Mouse (Mus musculus): ENCODE results near the gene Immp2l. TPM values are rescaled to one million over a fixed set of nuclear protein-coding genes. Genes with fewer than 3 reads are reported as not detected.
A peak's percentile ranks its signal among the peaks of the same experiment; 100 is the strongest.

Immp2l gene
- polyA plus RNA-seq, 1 experiment, result 9.6 TPM

DNA sequence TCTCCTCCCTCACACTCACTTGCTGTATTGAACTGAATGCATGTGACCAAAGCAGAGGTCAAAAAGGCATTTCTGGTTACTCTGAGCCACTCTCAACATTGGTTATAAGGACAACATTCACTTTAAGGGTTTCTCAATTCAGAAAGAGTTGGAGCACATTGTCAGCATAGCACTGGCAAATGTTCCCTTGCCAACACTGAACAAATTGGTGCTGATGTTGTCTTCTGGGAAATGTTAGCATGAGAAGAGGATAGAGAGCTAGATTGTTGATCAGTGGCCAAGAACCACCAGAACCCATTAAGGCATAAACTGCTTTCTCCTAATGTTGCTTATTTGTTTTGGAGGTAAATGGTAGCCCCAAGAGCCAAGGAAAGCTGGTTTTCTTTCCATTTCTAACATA lies 922.6 kb downstream of the Immp2l start:
- Histone ChIP-seq H3K27me3 (ENCODE audit: control insufficient read depth, insufficient read depth, insufficient read length) (no peaks in the 10 kb centered on the region), H3K4me3 (no peak overlapping the region), H3K4me2 (ENCODE audit: low read depth) (no peak overlapping the region), H3ac (ENCODE audit: control insufficient read depth, insufficient read length) (no peak overlapping the region), H3K36me3 (ENCODE audit: control insufficient read depth, insufficient read depth) (no peaks in the 10 kb centered on the region), H3K79me2 (ENCODE audit: control insufficient read depth, insufficient read depth) (no peaks in the 10 kb centered on the region)
- TF ChIP-seq POLR2A (IDR thresholded peaks at IDR 0.05; ENCODE audit: insufficient read length, low read depth), result no peak

DNA sequence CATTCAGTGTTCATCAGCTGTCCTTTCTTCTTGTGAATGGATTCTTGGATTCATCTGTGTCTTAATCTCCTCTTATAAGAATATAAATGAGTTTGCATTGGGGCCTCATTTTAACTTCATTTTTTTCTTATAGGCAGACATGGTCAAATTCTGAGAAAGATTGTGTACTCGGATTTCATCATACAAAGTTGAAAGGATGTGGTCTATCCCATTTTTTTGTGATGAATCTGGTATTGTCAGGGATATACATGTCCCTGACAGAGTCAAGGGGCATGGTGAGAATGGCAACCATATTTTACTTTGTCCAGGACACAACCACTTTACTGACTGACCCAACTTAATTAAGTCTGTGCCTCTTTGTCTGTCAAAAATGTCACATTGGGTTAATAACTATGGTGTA lies 925.5 kb downstream of the Immp2l start:
- no peak overlapping the region for H3ac ChIP-seq (ENCODE audit: control insufficient read depth, insufficient read length)
- no peaks in the 10 kb centered on the region for H3K79me2 ChIP-seq (ENCODE audit: control insufficient read depth, insufficient read depth)
- TF ChIP-seq USF1 (IDR thresholded peaks at IDR 0.05; ENCODE audit: low read depth) (no peak), CEBPB (IDR thresholded peaks at IDR 0.05; ENCODE audit: insufficient read depth, poor library complexity, severe bottlenecking) (peak; percentile 65)
- H3K27me3 ChIP-seq (ENCODE audit: control insufficient read depth, insufficient read depth, insufficient read length), result no peaks in the 10 kb centered on the region
- no peaks in the 10 kb centered on the region for H3K36me3 ChIP-seq (ENCODE audit: control insufficient read depth, insufficient read depth)
- peak overlapping the region; percentile 57 for H3K4me2 ChIP-seq (ENCODE audit: low read depth)
- H3K4me3 ChIP-seq, result no peak overlapping the region

DNA sequence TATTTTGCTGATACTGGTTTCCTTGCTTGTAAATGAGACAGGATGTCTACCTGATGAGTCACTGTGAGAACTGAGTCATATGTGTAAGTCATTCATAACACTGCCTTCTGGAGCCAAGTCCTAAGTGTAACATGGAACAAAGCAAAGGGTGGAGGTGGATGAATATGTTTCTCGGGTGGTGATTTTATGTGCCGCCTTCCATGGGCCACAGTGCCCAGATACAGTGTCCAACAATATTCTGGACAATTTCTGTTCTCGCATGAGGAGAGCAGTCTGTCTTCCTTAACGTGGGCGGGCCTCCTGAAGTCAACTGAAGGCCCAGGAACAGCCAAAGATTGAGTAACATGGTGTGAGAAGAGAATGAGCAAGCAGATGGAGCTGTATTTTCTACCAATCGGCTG lies 926.0 kb downstream of the Immp2l start:
- H3K79me2 ChIP-seq (ENCODE audit: control insufficient read depth, insufficient read depth), result no peaks in the 10 kb centered on the region
- H3K36me3 ChIP-seq (ENCODE audit: control insufficient read depth, insufficient read depth), result no peaks in the 10 kb centered on the region
- H3K4me3 ChIP-seq, result no peak overlapping the region
- no peak overlapping the region for H3ac ChIP-seq (ENCODE audit: control insufficient read depth, insufficient read length)
- H3K27me3 ChIP-seq (ENCODE audit: control insufficient read depth, insufficient read depth, insufficient read length), result no peaks in the 10 kb centered on the region
- TF ChIP-seq CEBPB (IDR thresholded peaks at IDR 0.05; ENCODE audit: insufficient read depth, poor library complexity, severe bottlenecking) (peak; percentile 85), POLR2AphosphoS2 (IDR thresholded peaks at IDR 0.05; ENCODE audit: insufficient read length, low read depth) (no peak)
- peak overlapping the region; percentile 57 for H3K4me2 ChIP-seq (ENCODE audit: low read depth)

DNA sequence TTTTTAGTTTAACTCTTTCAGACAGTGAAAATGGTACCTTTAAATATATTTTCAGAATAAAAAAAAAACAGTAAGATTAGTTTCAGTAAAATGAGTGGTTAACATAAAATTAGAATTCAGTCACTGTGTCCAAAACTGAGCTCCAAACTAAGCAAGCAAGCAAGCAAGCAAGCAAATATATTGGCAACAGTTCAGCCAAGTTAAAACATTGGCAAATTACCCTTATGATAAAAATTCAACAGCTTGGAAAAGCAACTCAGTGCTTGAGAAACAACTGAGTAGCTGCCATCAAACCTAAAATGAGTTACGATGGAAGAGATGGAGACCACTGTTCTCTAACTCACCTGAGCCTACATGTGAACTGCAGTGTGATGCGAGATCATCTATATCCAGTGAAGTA lies 926.8 kb downstream of the Immp2l start:
- H3K27me3 ChIP-seq (ENCODE audit: control insufficient read depth, insufficient read depth, insufficient read length), result no peaks in the 10 kb centered on the region
- TF ChIP-seq MYOG (IDR thresholded peaks at IDR 0.05; ENCODE audit: control insufficient read depth in 1 of 3, insufficient read depth in 1 of 3, insufficient read length in 2 of 3, low read depth in 2 of 3), result no peak
- TF ChIP-seq MYOD1 (IDR thresholded peaks at IDR 0.05; ENCODE audit: control insufficient read depth in 1 of 3, insufficient read length in 2 of 3, low read depth in 2 of 3), result no peak
- TF ChIP-seq USF1 (IDR thresholded peaks at IDR 0.05; ENCODE audit: low read depth), result no peak
- TF ChIP-seq SRF (IDR thresholded peaks at IDR 0.05; ENCODE audit: control insufficient read depth, insufficient read length, low read depth), result no peak
- H3ac ChIP-seq (ENCODE audit: control insufficient read depth, insufficient read length), result no peak overlapping the region
- no peak overlapping the region for H3K4me3 ChIP-seq
- H3K79me2 ChIP-seq (ENCODE audit: control insufficient read depth, insufficient read depth), result no peaks in the 10 kb centered on the region
- H3K36me3 ChIP-seq (ENCODE audit: control insufficient read depth, insufficient read depth), result no peaks in the 10 kb centered on the region
- no peak overlapping the region for H3K4me2 ChIP-seq (ENCODE audit: low read depth)

DNA sequence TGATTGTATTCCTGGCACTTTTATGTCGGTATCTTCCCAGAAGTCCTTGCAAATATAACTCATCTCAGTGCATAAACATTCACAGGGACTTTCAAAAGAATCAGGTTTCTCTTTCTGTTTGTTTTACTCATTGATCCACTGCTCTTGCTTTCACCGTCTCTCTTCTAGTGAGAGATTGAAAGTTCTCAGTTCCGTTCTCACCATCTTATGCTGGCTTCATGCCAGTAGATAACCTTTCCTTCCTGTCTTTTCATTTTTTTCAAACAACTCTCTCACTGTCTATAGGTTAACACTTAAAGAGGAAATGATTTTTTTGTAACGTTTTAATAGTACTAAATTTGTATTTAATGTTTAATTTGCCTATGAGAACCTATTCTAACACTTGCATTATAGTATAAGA lies 937.1 kb downstream of the Immp2l start:
- TF ChIP-seq USF1 (IDR thresholded peaks at IDR 0.05; ENCODE audit: low read depth), result no peak
- TF ChIP-seq POLR2AphosphoS2 (IDR thresholded peaks at IDR 0.05; ENCODE audit: insufficient read length, low read depth), result no peak
- no peak for TF ChIP-seq CEBPB (IDR thresholded peaks at IDR 0.05; ENCODE audit: insufficient read depth, poor library complexity, severe bottlenecking)
- no peak for TF ChIP-seq E2F4 (IDR thresholded peaks at IDR 0.05; ENCODE audit: insufficient read depth)
- no peak for TF ChIP-seq MYOD1 (IDR thresholded peaks at IDR 0.05; ENCODE audit: control insufficient read depth in 1 of 3, insufficient read length in 2 of 3, low read depth in 2 of 3)
- no peak for TF ChIP-seq REST (IDR thresholded peaks at IDR 0.05; ENCODE audit: insufficient read depth, insufficient read length)
- TF ChIP-seq MYOG (IDR thresholded peaks at IDR 0.05; ENCODE audit: control insufficient read depth in 1 of 3, insufficient read depth in 1 of 3, insufficient read length in 2 of 3, low read depth in 2 of 3), result no peak
- no peak for TF ChIP-seq POLR2A (IDR thresholded peaks at IDR 0.05; ENCODE audit: insufficient read length, low read depth)
- no peak for TF ChIP-seq SRF (IDR thresholded peaks at IDR 0.05; ENCODE audit: control insufficient read depth, insufficient read length, low read depth)
- Histone ChIP-seq H3K79me2 (ENCODE audit: control insufficient read depth, insufficient read depth) (no peaks in the 10 kb centered on the region), H3K27me3 (ENCODE audit: control insufficient read depth, insufficient read depth, insufficient read length) (no peaks in the 10 kb centered on the region), H3K36me3 (ENCODE audit: control insufficient read depth, insufficient read depth) (no peaks in the 10 kb centered on the region), H3K4me2 (ENCODE audit: low read depth) (no peak overlapping the region), H3ac (ENCODE audit: control insufficient read depth, insufficient read length) (no peak overlapping the region), H3K4me3 (no peak overlapping the region)

DNA sequence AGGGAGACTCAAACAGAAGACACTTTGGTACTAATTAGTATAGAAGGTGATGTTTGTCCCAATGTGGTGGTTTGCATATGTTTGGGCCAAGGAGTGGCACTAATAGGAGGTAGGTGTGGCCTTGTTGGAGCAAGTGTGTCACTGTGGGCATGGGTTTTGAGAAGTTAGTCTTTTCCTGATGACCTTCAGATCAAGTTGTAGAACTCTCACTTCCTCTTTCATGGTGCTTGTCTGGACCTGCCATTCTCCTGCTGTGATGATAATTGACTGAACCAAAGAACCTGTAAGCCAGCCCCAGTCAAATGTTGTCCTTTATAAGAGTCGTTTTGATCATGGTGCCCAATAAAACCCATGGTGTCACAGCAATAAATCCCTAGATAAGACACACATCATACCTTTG lies 967.5 kb downstream of the Immp2l start:
- Histone ChIP-seq H3K27me3 (ENCODE audit: control insufficient read depth, insufficient read depth, insufficient read length) (no peaks in the 10 kb centered on the region), H3ac (ENCODE audit: control insufficient read depth, insufficient read length) (no peak overlapping the region), H3K4me3 (no peak overlapping the region), H3K4me2 (ENCODE audit: low read depth) (no peak overlapping the region), H3K36me3 (ENCODE audit: control insufficient read depth, insufficient read depth) (no peaks in the 10 kb centered on the region), H3K79me2 (ENCODE audit: control insufficient read depth, insufficient read depth) (no peaks in the 10 kb centered on the region)
- no peak for TF ChIP-seq SRF (IDR thresholded peaks at IDR 0.05; ENCODE audit: control insufficient read depth, insufficient read length, low read depth)
- no peak for TF ChIP-seq CEBPB (IDR thresholded peaks at IDR 0.05; ENCODE audit: insufficient read depth, poor library complexity, severe bottlenecking)
- no peak for TF ChIP-seq USF1 (IDR thresholded peaks at IDR 0.05; ENCODE audit: low read depth)
- no peak for TF ChIP-seq POLR2A (IDR thresholded peaks at IDR 0.05; ENCODE audit: insufficient read length, low read depth)
- TF ChIP-seq REST (IDR thresholded peaks at IDR 0.05; ENCODE audit: insufficient read depth, insufficient read length), result no peak
- TF ChIP-seq TCF3 (IDR thresholded peaks at IDR 0.05; ENCODE audit: insufficient read length, low read depth), result no peak
- TF ChIP-seq POLR2AphosphoS2 (IDR thresholded peaks at IDR 0.05; ENCODE audit: insufficient read length, low read depth), result no peak
- TF ChIP-seq MYOD1 (IDR thresholded peaks at IDR 0.05; ENCODE audit: control insufficient read depth in 1 of 3, insufficient read length in 2 of 3, low read depth in 2 of 3), result no peak
- no peak for TF ChIP-seq TCF12 (IDR thresholded peaks at IDR 0.05; ENCODE audit: insufficient read depth, poor library complexity, severe bottlenecking)
- no peak for TF ChIP-seq E2F4 (IDR thresholded peaks at IDR 0.05; ENCODE audit: insufficient read depth)
- TF ChIP-seq MYOG (IDR thresholded peaks at IDR 0.05; ENCODE audit: control insufficient read depth in 1 of 3, insufficient read depth in 1 of 3, insufficient read length in 2 of 3, low read depth in 2 of 3), result no peak
- TF ChIP-seq MAX (IDR thresholded peaks at IDR 0.05; ENCODE audit: low read depth), result no peak

Measured in myocyte (in vitro differentiated cells).